Mouse (Mus musculus) C2C12 (cell line): Measurements from ENCODE around the gene Grm8.

Experiments used
- CEBPB ChIP-seq: IDR thresholded peaks from one replicate; pipeline ENCODE4 v1.6.1; 2011; ENCODE audit warnings: low read depth, mild to moderate bottlenecking, control low read depth, moderate library complexity
- CTCF ChIP-seq: IDR thresholded peaks from one replicate; pipeline ENCODE4 v1.5.1; 2011; ENCODE audit not compliant: control insufficient read depth, insufficient read depth, insufficient read length
- MAX ChIP-seq: IDR thresholded peaks from one replicate; pipeline ENCODE4 v1.6.1; 2011; ENCODE audit warnings: mild to moderate bottlenecking, control low read depth
- MYOD1 ChIP-seq: IDR thresholded peaks from one replicate; pipeline ENCODE4 v1.6.1; 2011; ENCODE audit warnings: low read depth; ENCODE audit not compliant: control insufficient read depth, insufficient read length
- MYOG ChIP-seq: IDR thresholded peaks from one replicate; pipeline ENCODE4 v1.6.1; 2011; ENCODE audit not compliant: control insufficient read depth, insufficient read length; ENCODE audit errors: extremely low read depth
- USF1 ChIP-seq: IDR thresholded peaks from one replicate; pipeline ENCODE4 v1.6.1; 2011; ENCODE audit warnings: low read depth, mild to moderate bottlenecking, control low read depth, moderate library complexity

DNA sequence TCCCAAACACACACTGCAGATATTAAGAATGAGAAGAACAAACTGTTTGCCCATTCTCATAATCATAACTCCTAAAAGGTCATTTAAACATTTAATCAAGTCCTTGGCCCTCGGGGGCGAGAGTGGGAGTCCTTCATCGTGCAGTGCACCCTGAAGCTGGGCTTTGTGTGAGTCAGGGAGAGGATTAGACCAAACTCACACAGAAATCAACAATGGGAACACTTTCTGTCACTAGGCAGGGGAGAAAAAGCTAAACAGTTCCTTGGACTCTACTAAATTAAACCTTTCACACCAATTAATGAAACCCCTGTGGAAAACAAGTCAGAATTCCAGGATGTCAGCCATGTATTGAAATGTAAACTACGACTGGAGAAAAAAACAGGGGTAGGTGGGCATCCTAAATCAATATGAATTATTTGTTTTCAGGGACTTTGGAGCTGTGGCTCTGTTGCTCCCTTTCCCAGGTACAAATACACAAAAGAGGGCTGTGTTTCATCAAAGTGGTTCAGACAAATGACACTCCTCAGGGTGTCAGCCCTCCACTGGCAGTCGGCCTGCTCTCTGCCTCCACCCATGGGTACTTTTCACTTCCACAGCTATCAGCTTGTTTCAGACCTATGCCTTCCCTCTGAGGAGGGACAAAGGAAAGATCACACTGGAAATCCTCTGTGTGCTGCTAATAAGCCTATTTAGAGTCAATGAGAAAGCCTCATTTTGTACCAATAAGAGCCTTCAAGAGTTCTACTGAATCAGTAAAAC is 389.1 kb downstream of the Grm8 start:
- TF ChIP-seq CTCF, result no peak
- TF ChIP-seq USF1, result no peak
- TF ChIP-seq MAX, result no peak
- no peak for TF ChIP-seq CEBPB
- no peak for TF ChIP-seq MYOG
- TF ChIP-seq MYOD1, result no peak
